Mouse (Mus musculus) neural tube, embryonic 14.5 days (tissue): Measurements from ENCODE around the gene Nptxr. TPM values are rescaled to one million over a fixed set of nuclear protein-coding genes. Genes with fewer than 3 reads are reported as not detected.

Source experiments
- ATAC-seq: fragments of 200-750 bp; cut with Nextera tagmentation; 2 replicates; pipeline ENCODE4 v1.8.0; 2017; ENCODE audit warnings: low read depth, mild to moderate bottlenecking, moderate TSS enrichment, moderate library complexity
- H3K27ac ChIP-seq: fragments of 300-500 bp; sonication (generic); 2 replicates; pipeline ENCODE4 v1.5.1; 2014; ENCODE audit warnings: low read depth, mild to moderate bottlenecking, control low read depth, low read length, moderate library complexity, mixed read lengths
- H3K27me3 ChIP-seq: fragments of 300-500 bp; sonication (generic); 2 replicates; pipeline ENCODE4 v1.6.1; 2014; ENCODE audit warnings: low read length; ENCODE audit not compliant: control insufficient read depth, insufficient read depth
- H3K36me3 ChIP-seq: fragments of 300-500 bp; sonication (generic); 2 replicates; pipeline ENCODE4 v1.6.1; 2014; ENCODE audit warnings: low read length, mixed read lengths; ENCODE audit not compliant: control insufficient read depth, insufficient read depth
- H3K4me1 ChIP-seq: fragments of 300-500 bp; sonication (generic); 2 replicates; pipeline ENCODE4 v1.6.1; 2014; ENCODE audit warnings: low read length; ENCODE audit not compliant: control insufficient read depth, insufficient read depth
- H3K4me2 ChIP-seq: fragments of 300-500 bp; sonication (generic); 2 replicates; pipeline ENCODE4 v1.6.1; 2014; ENCODE audit warnings: mild to moderate bottlenecking, low read depth, low read length, control low read depth
- H3K4me3 ChIP-seq: fragments of 300-500 bp; sonication (generic); 2 replicates; pipeline ENCODE4 v1.5.1; 2014; ENCODE audit warnings: low read depth, low read length, control low read depth, mixed read lengths
- H3K9ac ChIP-seq: fragments of 300-500 bp; sonication (generic); replicated peaks from 2 replicates; pipeline ENCODE4 v1.6.1; 2014; ENCODE audit warnings: low read depth, mild to moderate bottlenecking, control low read depth, low read length, mixed read lengths
- H3K9me3 ChIP-seq: fragments of 300-500 bp; sonication (generic); 2 replicates; pipeline ENCODE4 v1.6.1; 2016; ENCODE audit warnings: low read length; ENCODE audit not compliant: control insufficient read depth
- WGBS: fragments of 180-500 bp; shearing (Covaris S2); extraction: QIAGEN DNeasy Blood & Tissue Kit; methylation state at CpG from one replicate; pipeline ENCODE4 v1.1.7; 2014; 5-methylcytosine and 5-hydroxymethylcytosine counted together
- polyA plus RNA-seq: library from polyadenylated mRNA; unstranded; fragments of >200 nt; fragmentation: Nextera tagmentation; extraction: Ambion mirVana; gene quantifications from 2 replicates; pipeline ENCODE4 v1.2.1, GENCODE M21; 2014

The Nptxr gene
- polyA plus RNA-seq, 1 experiment from 2014 or later: 23.4 TPM

- Histone ChIP-seq H3K4me2 (peak overlapping the region; percentile 96), H3K9ac (peak overlapping the region; percentile 90), H3K4me1 (peaks cover 40% of the 10 kb centered on the region), H3K9me3 (no peaks in the 10 kb centered on the region), H3K27ac (peak overlapping the region; percentile 96), H3K4me3 (peak overlapping the region; percentile 81), H3K36me3 (peaks cover 5% of the 10 kb centered on the region; the same call in 1 of the 2 replicates), H3K27me3 (no peaks in the 10 kb centered on the region)
- ATAC-seq: peak; percentile 16
- WGBS: under 1% methylated on average over 41 of the region's 41 CpGs
These were observed 28.9 kb upstream of the Nptxr start for GRCm38 (mm10) chr15:79833251-79834050.

- peaks cover 52% of the 10 kb centered on the region for H3K4me1 ChIP-seq
- WGBS: 27% methylated on average over 18 of the region's 18 CpGs
These were observed 27.7 kb upstream of the Nptxr start for GRCm38 (mm10) chr15:79832064-79832900.

GRCm38 (mm10) chr15:79830388-79830787 is 25.8 kb upstream of the Nptxr start:
- no peak for ATAC-seq
- H3K9ac ChIP-seq: no peak overlapping the region
- WGBS: 9% methylated on average over 4 of the region's 4 CpGs

More at GRCm38 (mm10) chr15:79832064-79832900, 27.7 kb upstream of the Nptxr start:
- no peaks in the 10 kb centered on the region for H3K27me3 ChIP-seq
- H3K27ac ChIP-seq: peak overlapping the region; percentile 96
- peak overlapping the region; percentile 96 for H3K4me2 ChIP-seq
- no peaks in the 10 kb centered on the region for H3K9me3 ChIP-seq
- H3K36me3 ChIP-seq: peaks cover 11% of the 10 kb centered on the region
- peak overlapping the region; percentile 90 for H3K9ac ChIP-seq
- H3K4me3 ChIP-seq: peak overlapping the region; percentile 81
- no peak; the same call in 1 of the 2 replicates for ATAC-seq

GRCm38 (mm10) chr15:79829431-79829830 is 24.9 kb upstream of the Nptxr start:
- H3K9me3 ChIP-seq: no peaks in the 10 kb centered on the region
- peaks cover 11% of the 10 kb centered on the region for H3K36me3 ChIP-seq
- no peak overlapping the region; the same call in 1 of the 2 replicates for H3K9ac ChIP-seq
- H3K4me2 ChIP-seq: no peak overlapping the region
- peaks cover 55% of the 10 kb centered on the region for H3K4me1 ChIP-seq
- ATAC-seq: no peak
- 62% methylated on average over 5 of the region's 5 CpGs for WGBS
- H3K27me3 ChIP-seq: no peaks in the 10 kb centered on the region
- H3K27ac ChIP-seq: no peak overlapping the region
- H3K4me3 ChIP-seq: no peak overlapping the region

More at GRCm38 (mm10) chr15:79830388-79830787, 25.8 kb upstream of the Nptxr start:
- H3K36me3 ChIP-seq: peaks cover 11% of the 10 kb centered on the region
- no peak overlapping the region for H3K4me3 ChIP-seq
- no peaks in the 10 kb centered on the region for H3K9me3 ChIP-seq
- H3K27me3 ChIP-seq: no peaks in the 10 kb centered on the region
- H3K27ac ChIP-seq: no peak overlapping the region
- no peak overlapping the region for H3K4me2 ChIP-seq
- peaks cover 61% of the 10 kb centered on the region for H3K4me1 ChIP-seq

- Histone ChIP-seq H3K4me2 (peak overlapping the region; percentile 32; the same call in 1 of the 2 replicates), H3K4me3 (no peak overlapping the region; the same call in 1 of the 2 replicates), H3K27ac (no peak overlapping the region), H3K4me1 (peaks cover 55% of the 10 kb centered on the region), H3K36me3 (peaks cover 11% of the 10 kb centered on the region), H3K9me3 (no peaks in the 10 kb centered on the region), H3K27me3 (no peaks in the 10 kb centered on the region), H3K9ac (no peak overlapping the region)
- no peak for ATAC-seq
- WGBS: 59% methylated on average over 46 of the region's 46 CpGs
These were observed 23.9 kb upstream of the Nptxr start for GRCm38 (mm10) chr15:79828366-79829035.

- H3K36me3 ChIP-seq: peaks cover 15% of the 10 kb centered on the region
- WGBS: 77% methylated on average over 11 of the region's 11 CpGs
- no peaks in the 10 kb centered on the region for H3K9me3 ChIP-seq
- H3K27me3 ChIP-seq: no peaks in the 10 kb centered on the region
- no peak overlapping the region for H3K4me2 ChIP-seq
- H3K4me1 ChIP-seq: peaks cover 53% of the 10 kb centered on the region
- H3K27ac ChIP-seq: no peak overlapping the region
- no peak overlapping the region for H3K9ac ChIP-seq
- no peak for ATAC-seq
- H3K4me3 ChIP-seq: no peak overlapping the region
These were observed 23.2 kb upstream of the Nptxr start for GRCm38 (mm10) chr15:79827778-79828210.

- peaks cover 47% of the 10 kb centered on the region for H3K4me1 ChIP-seq
- H3K36me3 ChIP-seq: peaks cover 15% of the 10 kb centered on the region
- no peak for ATAC-seq
- 0 out of 2 replicates have a peak overlapping the region, but pooled peaks have one; percentile 39 for H3K27ac ChIP-seq
- no peak overlapping the region for H3K4me3 ChIP-seq
- H3K9me3 ChIP-seq: no peaks in the 10 kb centered on the region
- H3K4me2 ChIP-seq: no peak overlapping the region
- no peak overlapping the region for H3K9ac ChIP-seq
- WGBS: 92% methylated on average over 14 of the region's 14 CpGs
- H3K27me3 ChIP-seq: no peaks in the 10 kb centered on the region
These were observed 22.7 kb upstream of the Nptxr start for GRCm38 (mm10) chr15:79827061-79827777.

GRCm38 (mm10) chr15:79826221-79826935 is 21.8 kb upstream of the Nptxr start:
- no peak overlapping the region for H3K9ac ChIP-seq
- H3K27me3 ChIP-seq: no peaks in the 10 kb centered on the region
- H3K27ac ChIP-seq: no peak overlapping the region
- no peak for ATAC-seq
- no peak overlapping the region for H3K4me3 ChIP-seq
- 90% methylated on average over 9 of the region's 9 CpGs for WGBS
- peaks cover 15% of the 10 kb centered on the region for H3K36me3 ChIP-seq
- H3K4me1 ChIP-seq: peaks cover 40% of the 10 kb centered on the region
- no peaks in the 10 kb centered on the region for H3K9me3 ChIP-seq
- H3K4me2 ChIP-seq: no peak overlapping the region
